Mouse (Mus musculus) kidney, adult 2 months (tissue): Measurements from ENCODE around the gene Capn5. TPM values are rescaled to one million over a fixed set of nuclear protein-coding genes. Genes with fewer than 3 reads are reported as not detected.

Experiments
- DNase-seq: peaks from one replicate; pipeline ENCODE4 v3.0.0; 2021
- H3K27ac ChIP-seq: fragments of 200-500 bp; 2 replicates; pipeline ENCODE4 v1.5.1; 2012; ENCODE audit warnings: low read depth, low read length, control low read depth, inconsistent platforms; ENCODE audit not compliant: insufficient read depth
- H3K27me3 ChIP-seq: fragments of 200-500 bp; replicated peaks from 2 replicates; pipeline ENCODE4 v1.6.1; 2012; ENCODE audit warnings: mild to moderate bottlenecking, moderate library complexity, low read length, inconsistent platforms; ENCODE audit not compliant: control insufficient read depth, insufficient read depth
- H3K36me3 ChIP-seq: fragments of 200-500 bp; 2 replicates; pipeline ENCODE4 v1.6.1; 2012; ENCODE audit warnings: mild to moderate bottlenecking, moderate library complexity, low read length, inconsistent platforms; ENCODE audit not compliant: control insufficient read depth, insufficient read depth
- H3K4me1 ChIP-seq: fragments of 200-500 bp; 2 replicates; pipeline ENCODE4 v1.6.1; 2011; ENCODE audit warnings: low read length; ENCODE audit not compliant: control insufficient read depth, insufficient read depth
- H3K4me3 ChIP-seq: fragments of 200-500 bp; 2 replicates; pipeline ENCODE4 v1.5.1; 2011; ENCODE audit warnings: mild to moderate bottlenecking, low read depth, low read length, control low read depth; ENCODE audit not compliant: insufficient read depth
- CTCF ChIP-seq: fragments of 200-500 bp; conservative IDR thresholded peaks from 2 replicates; pipeline ENCODE4 v1.5.1; 2011; ENCODE audit warnings: low read depth, mild to moderate bottlenecking, control low read depth, low read length, moderate library complexity, mixed read lengths; ENCODE audit not compliant: insufficient read depth, insufficient read length
- POLR2A ChIP-seq: fragments of 200-500 bp; IDR thresholded peaks from one replicate; pipeline ENCODE4 v1.6.1; 2011; ENCODE audit warnings: low read depth, low read length, control low read depth
- WGBS: fragments of 180-500 bp; shearing (Covaris S2); methylation state at CpG from one replicate; pipeline ENCODE4 v1.1.7; 2018; 5-methylcytosine and 5-hydroxymethylcytosine counted together
- polyA plus RNA-seq: library from polyadenylated mRNA; depleted of rRNA; stranded (reverse); fragments of >200 nt; gene quantifications from 2 replicates; pipeline ENCODE4 v1.2.3, GENCODE M21; 2012

Gene Capn5
- polyA plus RNA-seq, 1 experiment: 13.8 TPM

DNA sequence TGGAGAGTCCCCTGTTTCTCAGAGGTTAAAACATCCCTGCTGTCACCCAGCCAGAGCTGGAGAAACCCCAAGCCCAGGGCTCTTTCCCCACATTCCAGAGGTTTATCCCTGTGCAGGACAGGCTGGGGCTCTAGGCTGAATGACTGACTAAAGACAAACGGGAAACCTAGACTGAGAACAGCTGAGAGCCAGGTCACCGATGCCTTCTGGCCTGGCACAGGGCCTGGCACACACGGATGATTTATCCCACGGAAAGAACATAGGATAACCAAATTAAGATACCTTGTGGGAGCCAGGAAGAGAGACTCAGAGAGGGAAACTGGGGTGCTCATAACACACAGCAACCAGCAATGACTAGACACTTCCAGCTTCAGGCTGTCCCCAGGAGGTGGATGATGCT lies 68.3 kb downstream of the Capn5 start:
- DNase-seq: no peak
- TF ChIP-seq POLR2A (no peak), CTCF (no peak)
- Histone ChIP-seq H3K27me3 (no peaks in the 10 kb centered on the region), H3K4me3 (no peak overlapping the region), H3K36me3 (no peaks in the 10 kb centered on the region), H3K27ac (no peak overlapping the region), H3K4me1 (peaks cover 10% of the 10 kb centered on the region)
- 37% methylated on average over 4 of the region's 4 CpGs for WGBS

- no peak for TF ChIP-seq POLR2A
- TF ChIP-seq CTCF: no peak
- no peak overlapping the region for H3K27ac ChIP-seq
- no peak overlapping the region for H3K4me3 ChIP-seq
- peaks cover 16% of the 10 kb centered on the region for H3K4me1 ChIP-seq
- DNase-seq: no peak
- no peaks in the 10 kb centered on the region for H3K36me3 ChIP-seq
- 79% methylated on average over 16 of the region's 16 CpGs for WGBS
- H3K27me3 ChIP-seq: no peaks in the 10 kb centered on the region
Measured at GRCm38 (mm10) chr7:98108636-98109430, 69.2 kb downstream of the Capn5 start.

GRCm38 (mm10) chr7:98106272-98106671 lies 71.8 kb downstream of the Capn5 start:
- H3K27ac ChIP-seq: peak overlapping the region; percentile 98
- WGBS: 61% methylated on average over 7 of the region's 7 CpGs
- TF ChIP-seq CTCF (no peak), POLR2A (no peak)
- H3K4me3 ChIP-seq: peak overlapping the region; percentile 53; the same call in 1 of the 2 replicates
- H3K4me1 ChIP-seq: peaks cover 25% of the 10 kb centered on the region
- H3K27me3 ChIP-seq: no peaks in the 10 kb centered on the region
- no peaks in the 10 kb centered on the region for H3K36me3 ChIP-seq
- peak; percentile 68 for DNase-seq

GRCm38 (mm10) chr7:98104481-98105435 lies 73.3 kb downstream of the Capn5 start:
- no peaks in the 10 kb centered on the region for H3K27me3 ChIP-seq
- peak; percentile 89 for DNase-seq
- 27% methylated on average over 16 of the region's 16 CpGs for WGBS
- peaks cover 25% of the 10 kb centered on the region for H3K4me1 ChIP-seq
- TF ChIP-seq POLR2A (peak; percentile 53), CTCF (0 out of 2 replicates have a peak, but pooled peaks have one; percentile 11)
- H3K4me3 ChIP-seq: peak overlapping the region; percentile 53
- H3K36me3 ChIP-seq: no peaks in the 10 kb centered on the region
- H3K27ac ChIP-seq: peak overlapping the region; percentile 98

DNA sequence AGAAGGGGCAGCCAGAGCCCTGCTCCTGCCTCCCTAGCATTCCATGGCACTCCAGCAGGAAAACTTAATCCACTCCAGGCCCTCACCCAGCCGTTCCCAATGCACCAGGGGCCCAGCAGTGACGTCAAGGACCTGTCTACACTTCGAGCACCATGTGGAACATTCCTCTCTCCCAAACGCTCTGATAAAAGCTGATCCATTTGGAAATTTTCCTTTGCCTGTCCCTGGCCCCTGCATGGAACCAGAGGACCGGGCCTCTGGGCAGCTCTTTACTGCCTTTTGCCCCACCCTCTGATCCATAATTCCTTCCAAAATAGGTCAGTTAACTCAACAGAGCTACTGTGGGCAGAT lies 74.2 kb downstream of the Capn5 start:
- Histone ChIP-seq H3K4me1 (peaks cover 25% of the 10 kb centered on the region), H3K27ac (peak overlapping the region; percentile 98), H3K4me3 (no peak overlapping the region), H3K27me3 (no peaks in the 10 kb centered on the region), H3K36me3 (no peaks in the 10 kb centered on the region)
- no peak for TF ChIP-seq CTCF
- no peak for TF ChIP-seq POLR2A
- WGBS: 58% methylated on average over 5 of the region's 5 CpGs
- DNase-seq: no peak

DNA sequence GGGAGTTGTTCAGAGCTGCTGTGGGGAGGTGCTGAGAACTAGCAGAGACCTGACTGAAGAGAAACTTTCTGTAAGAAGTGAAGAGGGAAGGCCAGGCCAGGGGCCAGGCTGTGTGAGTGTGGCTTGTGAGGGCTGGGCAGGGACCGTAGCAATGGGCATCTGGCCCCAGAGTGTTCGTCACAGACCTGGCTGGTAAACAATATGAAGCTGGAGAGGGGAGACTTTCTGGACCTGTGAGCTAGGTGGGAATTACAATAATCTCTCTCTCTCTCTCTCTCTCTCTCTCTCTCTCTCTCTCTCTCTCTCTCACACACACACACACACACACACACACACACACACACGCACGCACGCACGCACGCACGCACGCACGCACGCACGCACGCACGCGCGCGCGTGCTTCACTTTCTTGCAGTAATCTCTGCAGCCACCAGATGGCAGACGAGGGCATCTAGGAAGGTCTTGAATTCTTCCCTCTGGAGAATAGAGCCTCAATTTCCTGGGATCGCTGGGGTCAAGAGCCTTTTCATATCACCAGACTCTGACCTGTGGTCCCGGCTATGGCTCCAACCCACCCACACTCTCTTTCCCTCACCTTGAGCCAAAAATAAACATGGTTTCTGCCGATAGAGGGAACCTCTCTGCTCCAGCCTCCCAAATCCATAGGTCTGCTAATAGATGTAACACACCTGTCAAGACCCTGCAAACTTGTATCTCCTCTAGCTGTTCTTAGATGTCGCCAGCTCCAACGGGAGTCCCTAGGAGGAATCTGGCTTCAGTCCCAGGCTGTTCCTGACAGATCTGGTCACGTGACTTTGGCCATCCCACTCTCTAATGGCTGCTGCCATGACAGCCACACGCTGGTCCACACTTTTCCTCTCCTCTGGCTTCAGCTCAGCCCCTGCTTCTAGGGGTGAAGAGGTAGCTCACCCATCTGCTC lies 74.8 kb downstream of the Capn5 start:
- no peaks in the 10 kb centered on the region for H3K36me3 ChIP-seq
- 13% methylated on average over 10 of the region's 26 CpGs for WGBS
- no peaks in the 10 kb centered on the region for H3K27me3 ChIP-seq
- H3K4me1 ChIP-seq: peaks cover 25% of the 10 kb centered on the region
- H3K27ac ChIP-seq: peak overlapping the region; percentile 98
- peak; percentile 89 for DNase-seq
- TF ChIP-seq CTCF (peak; percentile 69), POLR2A (no peak)
- peak overlapping the region; percentile 46 for H3K4me3 ChIP-seq
